Mouse (Mus musculus) retina, adult 2 months (tissue): ENCODE data around the gene Med22.

Experiments used
- DNase-seq: peaks from one replicate; pipeline ENCODE4 v3.0.0-alpha.2; 2012; ENCODE audit warnings: low read depth, low spot score

Med22 gene

GRCm38 (mm10) chr2:26870666-26871065 lies 39.8 kb downstream of the Med22 start:
- DNase-seq = no peak

DNA sequence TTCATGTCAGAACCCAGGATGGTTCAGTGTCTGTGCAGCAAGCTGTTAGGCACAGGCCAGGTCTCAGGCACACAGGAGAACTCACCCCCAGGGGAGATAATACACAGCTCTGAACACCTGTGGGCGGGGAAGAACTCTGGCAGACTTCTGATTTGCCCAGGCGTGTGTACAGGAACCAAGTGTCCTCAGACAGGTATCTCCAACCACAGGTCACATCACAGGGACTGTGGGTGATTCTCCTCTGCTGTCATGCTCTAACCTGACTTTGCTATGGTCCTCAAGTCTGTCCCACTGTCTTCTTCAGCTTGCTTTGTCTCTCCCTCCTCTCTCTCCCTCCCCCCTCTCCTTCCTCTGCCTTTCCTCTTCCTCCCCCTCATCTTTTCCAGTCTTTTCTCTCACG lies 45.6 kb downstream of the Med22 start, which contains the start of gene Abo:
Gene Abo, minus strand, starts transcription at position 101 of the 400 bp plus-strand sequence.
- DNase-seq = no peak

- DNase-seq = no peak
Measured at GRCm38 (mm10) chr2:26862856-26863255, 47.6 kb downstream of the Med22 start.
